Mouse (Mus musculus) left cerebral cortex, adult 11 months (tissue): ENCODE results near the gene Rplp2.
"Not testable (repeated sequence)": the region's sequence is repeated elsewhere in the genome, so short reads cannot be mapped to it uniquely, and the experiment has no call there.

Source experiments
- DNase-seq: peaks from one replicate; pipeline ENCODE4 v3.0.0; 2022; ENCODE audit warnings: low spot score

The Rplp2 gene

GRCm38 (mm10) chr7:141431434-141432185 lies 15.6 kb upstream of the Rplp2 start:
- DNase-seq: no peak

- DNase-seq: no peak
Measured at GRCm38 (mm10) chr7:141432186-141432611, 15.0 kb upstream of the Rplp2 start.

- DNase-seq: no peak
Measured at GRCm38 (mm10) chr7:141432741-141433516, 14.2 kb upstream of the Rplp2 start.

- no peak for DNase-seq
Measured at GRCm38 (mm10) chr7:141433517-141434400, 13.4 kb upstream of the Rplp2 start.

GRCm38 (mm10) chr7:141434464-141434863 lies 12.7 kb upstream of the Rplp2 start:
- no peak for DNase-seq

- DNase-seq: no peak
Measured at GRCm38 (mm10) chr7:141435129-141435855, 11.9 kb upstream of the Rplp2 start.

GRCm38 (mm10) chr7:141435856-141436522 lies 11.2 kb upstream of the Rplp2 start:
- DNase-seq: no peak

- DNase-seq: no peak
Measured at GRCm38 (mm10) chr7:141436523-141436892, 10.7 kb upstream of the Rplp2 start.

- no peak for DNase-seq
Measured at GRCm38 (mm10) chr7:141437178-141438120, 9.7 kb upstream of the Rplp2 start, which contains the start of gene Slc25a22. Slc25a22 (minus strand) TSS chr7:141437892.

GRCm38 (mm10) chr7:141438201-141438968 lies 8.8 kb upstream of the Rplp2 start:
- no peak for DNase-seq

- no peak for DNase-seq
Measured at GRCm38 (mm10) chr7:141439140-141439679, 8.0 kb upstream of the Rplp2 start.

GRCm38 (mm10) chr7:141439811-141440210 lies 7.4 kb upstream of the Rplp2 start:
- no peak for DNase-seq

GRCm38 (mm10) chr7:141440613-141441012 lies 6.6 kb upstream of the Rplp2 start:
- no peak for DNase-seq

- DNase-seq: no peak
Measured at GRCm38 (mm10) chr7:141441460-141441859, 5.7 kb upstream of the Rplp2 start.

GRCm38 (mm10) chr7:141442199-141442598 lies 5.0 kb upstream of the Rplp2 start:
- DNase-seq: no peak

GRCm38 (mm10) chr7:141443081-141443821 lies 3.9 kb upstream of the Rplp2 start:
- no peak for DNase-seq

GRCm38 (mm10) chr7:141443828-141444237 lies 3.3 kb upstream of the Rplp2 start, which contains the start of gene Pidd1:
Pidd1 (minus strand) TSS chr7:141444025.
- DNase-seq: no peak

GRCm38 (mm10) chr7:141446374-141446773 lies 796 bp upstream of the Rplp2 start:
- not testable (repeated sequence) for DNase-seq
